Mouse (Mus musculus) cerebellum, postnatal 25 days (tissue): Measurements from ENCODE around the gene Gm10803.
"Not testable (repeated sequence)": the region's sequence is repeated elsewhere in the genome, so short reads cannot be mapped to it uniquely, and the experiment has no call there.

Source experiments
- DNase-seq, 2 experiments: peaks; one replicate each; pipeline ENCODE4 v3.0.0; 2021; ENCODE audit warnings: mixed read lengths in 2 of 2

Gm10803 gene

DNA sequence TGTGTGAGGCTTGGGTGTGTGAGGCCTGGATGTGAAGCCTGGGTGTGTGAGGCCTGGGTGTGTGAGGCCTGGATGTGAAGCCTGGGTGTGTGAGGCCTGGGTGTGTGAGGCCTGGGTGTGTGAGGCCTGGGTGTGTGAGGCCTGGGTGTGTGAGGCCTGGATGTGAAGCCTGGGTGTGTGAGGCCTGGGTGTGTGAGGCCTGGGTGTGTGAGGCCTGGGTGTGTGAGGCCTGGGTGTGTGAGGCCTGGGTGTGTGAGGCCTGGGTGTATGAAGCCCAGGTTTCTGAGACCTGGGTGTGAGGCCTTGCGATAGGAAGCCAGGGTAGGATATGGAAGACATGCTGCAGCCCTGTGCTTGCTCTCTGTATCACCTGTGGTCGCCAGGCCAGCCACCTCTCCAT is at the start of gene Gm10803:
Gene Gm10803 (plus strand): TSS at position 301 of the 400 bp plus-strand sequence.
- not testable (repeated sequence) for DNase-seq

DNA sequence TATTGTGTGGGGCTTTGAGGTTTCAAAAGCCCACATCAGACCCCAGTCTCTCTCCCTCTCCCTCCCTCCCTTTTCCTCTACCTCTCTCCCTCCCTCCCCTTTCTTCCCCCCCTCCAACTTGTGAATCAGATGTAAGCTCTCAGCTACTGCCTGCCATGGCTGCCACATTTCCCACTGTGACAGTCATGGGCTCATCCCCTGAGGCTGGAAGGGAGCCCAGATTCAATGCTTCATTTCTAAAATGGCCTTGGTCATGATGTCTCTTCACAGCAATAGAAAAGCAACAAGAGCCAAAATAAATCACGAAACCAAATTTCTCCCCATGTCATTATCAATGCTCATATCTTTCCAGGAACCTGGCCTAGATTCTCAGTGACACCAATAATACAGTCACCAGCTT is 49.5 kb upstream of the Gm10803 start:
- peak; percentile 28 to 57 for DNase-seq

DNA sequence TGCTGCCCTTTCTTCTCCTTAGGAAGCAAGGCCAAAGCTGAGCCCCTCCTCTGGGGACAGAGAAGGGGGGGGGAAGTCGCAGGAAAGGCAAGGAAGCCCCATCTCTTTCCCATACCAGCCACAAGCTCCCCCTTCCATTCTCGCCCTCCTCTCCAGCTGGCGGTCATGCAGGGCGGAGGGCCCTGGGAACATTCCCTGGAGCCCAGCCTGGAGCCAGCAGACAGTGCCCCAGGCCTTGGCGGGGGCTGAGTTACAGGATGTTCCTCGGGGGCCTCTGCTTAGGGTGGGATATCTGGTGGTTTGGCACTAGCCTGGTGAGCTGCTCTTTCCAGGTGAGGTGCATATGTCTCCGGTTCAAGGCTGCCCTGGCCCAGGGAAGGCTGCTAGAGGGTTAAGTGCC is 48.2 kb upstream of the Gm10803 start:
- DNase-seq, result peak in 1 of 2 experiments; percentile 21

DNA sequence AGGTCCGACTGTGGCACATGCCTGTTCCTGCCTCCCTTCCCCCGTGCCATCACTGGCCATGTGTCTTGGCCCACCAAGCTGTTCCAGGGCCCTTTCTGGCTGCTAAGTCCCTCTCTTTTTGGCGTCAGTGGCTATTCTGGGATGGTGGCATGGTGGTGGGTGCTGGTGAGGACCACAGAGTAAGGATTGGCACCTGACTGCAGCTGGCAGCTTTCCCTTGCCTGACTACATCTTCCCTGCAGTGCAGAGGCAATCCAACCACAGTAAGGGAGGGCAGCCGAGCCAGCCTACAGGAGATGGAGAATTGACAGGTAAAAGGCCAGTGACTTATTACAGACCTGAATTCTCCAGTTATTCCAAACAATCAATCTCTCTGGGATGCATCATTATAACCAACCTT is 45.1 kb upstream of the Gm10803 start:
- DNase-seq, result peak; percentile 34 to 51

DNA sequence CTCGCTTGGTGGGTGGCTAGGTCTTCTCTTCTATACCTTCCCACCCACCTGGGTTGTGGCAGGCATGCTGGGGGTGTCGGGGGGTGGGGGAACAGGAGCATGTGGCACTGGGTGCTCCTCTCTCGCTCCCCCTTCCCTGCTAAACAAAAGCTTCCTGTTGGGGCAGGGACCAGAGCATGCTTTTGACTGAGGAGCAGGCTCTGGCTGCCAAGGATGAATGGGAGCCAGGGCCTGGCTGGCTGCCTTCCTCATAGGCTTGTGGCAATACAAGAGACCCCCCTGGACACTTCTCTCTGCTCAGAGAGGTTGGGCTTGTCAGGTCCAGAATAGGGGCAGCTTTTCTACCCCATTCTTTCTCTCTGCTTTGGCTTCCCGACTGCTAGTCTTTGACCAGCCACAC is 39.3 kb upstream of the Gm10803 start:
- peak; percentile 65 to 69 for DNase-seq

DNA sequence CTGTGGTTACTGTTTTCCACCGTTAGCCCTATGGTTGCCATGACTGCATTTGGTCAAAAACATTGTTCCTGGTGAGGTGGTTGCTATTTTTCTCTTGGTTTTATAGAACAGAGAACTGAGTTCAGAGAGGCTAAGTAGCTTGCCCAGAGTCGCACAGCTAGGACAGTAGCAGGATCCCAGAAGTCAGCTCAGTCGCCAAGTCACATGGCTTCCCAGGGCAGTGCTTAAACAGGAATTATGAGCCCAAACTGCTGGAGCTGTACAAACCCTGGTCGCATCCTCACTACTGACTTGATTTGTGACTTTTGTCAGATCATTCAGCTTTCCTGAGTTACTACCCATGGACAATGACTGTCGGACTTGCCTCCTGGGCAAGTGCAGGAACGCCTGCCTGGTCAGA is 38.8 kb upstream of the Gm10803 start:
- DNase-seq, result no peak

DNA sequence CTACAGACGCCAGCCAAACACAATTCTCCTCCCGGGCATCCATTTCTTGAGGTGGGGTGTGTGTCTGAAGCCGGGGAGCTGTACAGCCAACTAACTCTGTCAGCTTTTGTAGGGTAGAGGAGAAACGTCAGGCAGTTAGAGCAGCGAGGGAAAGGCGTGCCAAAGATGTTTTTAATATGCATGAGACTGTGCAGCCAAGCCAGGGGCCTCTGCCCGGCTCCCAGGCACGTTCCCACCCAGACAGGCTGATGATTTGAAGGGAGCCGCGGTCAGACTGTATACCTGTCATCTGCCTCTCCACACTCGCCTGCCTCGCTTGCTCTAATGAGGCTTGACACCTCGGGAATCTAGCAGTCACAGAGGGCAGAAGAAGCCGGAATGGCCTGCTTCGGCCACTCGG is 38.4 kb upstream of the Gm10803 start:
- peak in 1 of 2 experiments; percentile 12 for DNase-seq

DNA sequence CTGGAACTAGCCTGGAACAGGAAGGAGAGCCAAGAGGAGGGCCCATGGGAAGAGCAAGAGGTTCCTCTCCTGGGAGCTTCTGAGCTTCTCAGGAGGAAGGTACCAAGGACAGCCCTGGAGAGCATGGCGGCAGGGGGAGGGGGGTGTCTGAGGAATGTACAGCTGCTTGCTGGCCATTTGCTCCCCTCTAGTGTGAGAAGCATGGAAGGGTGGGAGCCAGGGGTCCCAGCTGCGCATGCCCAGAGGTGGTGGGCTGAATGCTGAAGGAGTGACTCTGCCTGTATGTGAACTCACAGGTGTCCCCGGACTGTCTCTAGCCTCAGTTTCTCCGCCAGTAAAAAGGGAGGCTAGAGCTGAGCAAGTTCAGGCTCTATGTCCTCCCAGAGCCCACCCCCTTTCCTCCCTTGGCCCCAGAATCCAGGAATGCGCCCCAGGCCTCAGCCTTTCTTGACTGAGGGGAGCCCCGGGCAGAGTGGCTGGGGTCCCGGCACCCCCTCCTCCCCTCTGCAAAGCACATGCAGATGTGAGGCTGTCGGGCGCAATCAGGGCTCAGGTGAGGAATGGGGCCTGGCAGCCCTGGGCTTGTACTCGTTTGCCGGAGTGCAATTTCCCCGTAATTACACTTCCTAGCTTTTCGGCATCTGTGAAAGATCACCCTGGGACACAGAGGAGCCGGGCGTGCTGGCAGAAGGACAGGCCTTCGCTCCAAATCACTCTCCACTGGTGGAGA is 35.2 kb upstream of the Gm10803 start:
- DNase-seq, result no peak

DNA sequence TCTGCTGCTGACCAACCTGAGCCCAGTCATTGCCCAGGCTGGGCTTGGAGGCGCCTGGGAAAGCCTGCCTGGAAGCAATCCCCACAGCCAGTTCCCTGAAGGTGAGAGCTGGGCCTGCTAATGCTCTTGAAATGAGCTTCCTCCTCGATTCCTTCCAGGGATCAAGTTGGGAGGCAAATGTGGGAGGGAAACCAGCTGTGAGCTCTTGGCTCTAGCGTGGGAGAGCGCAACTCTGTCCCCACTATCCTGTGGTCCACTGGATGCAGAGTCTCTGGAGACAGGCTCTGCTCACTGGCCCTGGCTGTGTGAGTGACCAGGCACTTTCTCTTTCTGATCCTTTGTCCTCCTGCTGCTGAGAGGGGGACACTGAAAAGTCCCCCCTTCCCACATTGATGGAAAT is 30.8 kb upstream of the Gm10803 start:
- no peak for DNase-seq

DNA sequence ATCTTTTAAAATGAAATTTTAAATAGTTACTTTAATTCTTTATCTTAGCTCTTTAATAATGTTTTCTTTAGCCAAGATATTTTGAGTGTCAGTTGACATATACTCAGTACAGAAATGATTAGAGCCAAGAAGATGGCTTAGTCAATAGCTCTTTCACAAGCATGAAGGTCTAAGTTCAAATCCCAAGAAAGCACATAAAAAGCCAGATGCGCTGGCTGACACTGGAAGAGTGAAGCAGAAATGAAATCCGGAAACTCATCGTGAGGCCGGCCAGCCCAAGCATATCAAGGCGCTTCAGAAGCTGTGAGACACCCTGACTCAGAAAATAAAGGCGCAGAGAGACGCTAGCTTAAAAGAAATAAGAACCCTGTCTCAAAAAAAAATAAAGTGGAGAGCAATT is 26.5 kb upstream of the Gm10803 start:
- DNase-seq, result no peak

DNA sequence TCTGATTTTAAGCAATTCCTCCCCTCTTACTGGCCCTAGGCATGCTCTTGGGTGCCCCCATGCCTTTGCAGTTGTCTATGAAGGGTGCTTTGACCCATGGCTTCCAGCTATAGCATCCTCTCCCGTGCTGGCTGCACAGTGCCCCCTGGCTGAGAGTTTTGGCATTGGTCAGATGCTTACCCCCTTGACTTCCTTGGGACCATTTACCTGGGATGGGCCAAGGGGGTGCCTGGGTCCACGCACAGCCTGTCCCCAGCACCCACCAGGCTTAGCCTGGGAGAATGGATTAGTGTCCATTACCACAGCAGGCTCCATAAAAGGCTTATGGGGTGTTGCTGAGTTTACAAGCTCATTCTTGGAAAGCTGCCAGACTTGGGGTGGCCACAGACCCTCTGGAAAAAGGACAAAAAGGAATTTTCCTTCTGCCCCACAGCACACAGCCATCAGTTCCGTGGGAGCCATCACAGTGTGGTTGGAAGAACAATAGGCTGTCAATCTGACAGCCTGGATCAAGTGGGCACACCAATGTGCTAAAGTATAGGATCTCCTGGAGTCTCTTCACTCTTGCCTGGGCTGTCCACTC is 22.9 kb upstream of the Gm10803 start:
- peak in 1 of 2 experiments; percentile 17 for DNase-seq

DNA sequence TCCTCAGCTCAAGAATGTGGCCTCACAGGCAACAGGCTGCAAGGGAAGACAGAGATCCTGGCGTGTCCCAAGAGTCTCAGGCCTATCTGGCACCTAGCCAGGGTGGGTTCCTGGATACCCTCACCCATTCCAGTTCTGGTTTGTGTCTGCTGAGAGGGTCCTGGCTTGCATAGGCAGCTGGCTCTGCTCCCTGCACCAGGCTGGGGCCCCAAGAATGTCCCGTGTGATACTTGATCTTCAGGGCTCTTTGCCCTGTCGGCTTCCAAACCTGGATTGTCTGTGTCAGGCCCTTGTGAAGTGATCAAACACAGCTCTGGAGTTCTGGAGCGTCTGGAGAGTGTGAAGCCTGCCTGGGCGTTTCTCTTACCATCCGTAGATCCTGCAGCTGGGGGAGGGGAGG is 22.2 kb upstream of the Gm10803 start:
- DNase-seq, result no peak

DNA sequence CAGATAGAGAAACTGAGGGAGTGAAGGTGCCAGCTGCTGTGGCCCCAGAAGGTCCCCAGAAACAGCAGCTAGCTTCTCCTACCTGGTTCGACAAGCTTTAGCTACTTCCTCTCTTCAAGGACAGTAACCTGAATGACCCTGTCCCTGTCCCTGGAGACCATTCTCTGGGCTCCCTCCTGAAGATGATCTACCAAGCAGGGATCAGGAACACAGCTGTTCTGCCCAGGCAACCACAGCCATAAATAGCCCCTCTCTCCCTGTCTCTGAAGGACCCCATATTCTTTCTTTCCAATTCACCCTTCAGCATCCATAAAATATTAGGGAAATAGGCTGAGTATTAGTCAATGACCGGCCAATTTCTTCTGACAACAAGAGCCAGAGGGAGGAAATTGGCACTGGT is 18.6 kb upstream of the Gm10803 start:
- DNase-seq, result no peak

DNA sequence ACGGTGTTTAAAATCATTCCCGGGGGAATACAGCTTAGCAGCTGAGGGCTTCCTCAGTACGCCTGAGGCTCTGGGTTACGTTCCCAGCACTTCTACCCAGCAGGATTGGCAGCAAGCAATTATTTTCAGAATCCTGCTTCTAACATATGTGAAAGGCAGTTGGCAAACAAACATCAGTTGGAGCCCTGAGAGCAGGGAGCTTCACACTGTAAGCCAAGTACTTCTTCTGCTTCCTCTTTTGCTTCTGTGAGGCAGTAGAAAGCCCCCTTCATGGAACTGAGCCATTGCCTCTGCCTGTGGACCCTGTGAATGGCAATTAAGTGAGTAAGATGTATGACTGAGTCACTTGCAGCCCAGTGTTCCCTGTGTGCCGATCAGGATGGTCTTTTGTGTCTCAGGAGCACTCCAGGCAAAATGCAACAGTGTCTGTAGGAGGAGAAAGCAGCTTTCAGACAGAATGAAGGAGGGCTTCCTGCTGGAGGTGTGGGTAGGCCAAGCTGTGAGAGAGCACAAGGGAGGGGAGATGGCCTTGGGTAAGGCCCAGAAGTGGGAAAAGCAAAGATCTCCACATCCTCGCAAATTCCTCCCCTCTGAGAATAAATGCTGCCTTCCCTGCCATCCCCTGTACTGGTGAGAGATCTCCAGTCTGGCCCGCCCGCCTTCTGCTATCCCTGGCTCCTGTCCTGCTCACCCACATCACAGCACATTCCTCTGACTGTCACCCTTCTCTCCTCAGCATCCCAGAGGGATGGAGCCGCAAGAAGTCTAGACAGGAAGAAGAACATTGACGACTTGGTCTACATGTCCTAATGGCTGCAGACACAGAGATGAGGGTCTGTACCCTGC is 7.5 kb upstream of the Gm10803 start:
- peak; percentile 15 to 17 for DNase-seq

DNA sequence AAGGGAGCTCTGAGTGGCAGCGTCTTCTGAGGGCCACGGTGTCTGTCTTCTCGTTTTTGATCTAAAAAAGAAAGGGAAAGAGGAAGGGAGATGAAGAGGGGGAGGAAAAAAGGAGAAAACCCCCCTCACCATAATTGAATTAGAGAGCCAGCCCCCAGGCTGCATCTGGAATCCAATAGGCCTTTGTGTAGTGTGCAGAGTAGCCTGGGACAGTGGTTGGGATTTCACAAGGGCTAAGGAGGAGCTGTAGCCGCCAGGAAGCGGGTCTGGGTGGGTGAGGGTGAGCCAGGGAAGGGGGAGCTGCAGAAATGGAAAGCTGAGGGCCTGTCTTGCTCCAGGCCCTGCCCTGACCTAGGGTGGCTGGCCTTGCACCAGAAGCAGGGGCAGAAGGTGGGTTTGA is 6.5 kb upstream of the Gm10803 start:
- no peak for DNase-seq

DNA sequence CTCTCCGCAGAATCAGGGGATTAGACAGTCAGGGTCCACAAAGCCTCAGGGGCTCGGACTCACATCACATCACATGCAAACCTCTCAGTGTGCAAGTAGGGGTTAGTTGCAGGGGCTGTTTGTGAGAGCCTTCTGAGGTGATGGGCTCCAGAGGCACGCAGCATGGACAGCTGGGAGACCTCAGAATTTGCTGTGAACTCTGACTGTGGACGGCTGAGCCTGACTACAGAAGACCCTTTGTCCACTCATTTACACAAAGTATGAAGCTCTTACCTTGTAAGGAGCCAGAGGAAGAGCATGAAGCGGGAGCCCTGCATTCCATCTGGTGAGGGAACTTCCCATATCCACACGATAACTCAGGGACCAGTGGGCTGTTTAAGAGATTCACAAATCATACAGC is 5.3 kb downstream of the Gm10803 start:
- no peak for DNase-seq

DNA sequence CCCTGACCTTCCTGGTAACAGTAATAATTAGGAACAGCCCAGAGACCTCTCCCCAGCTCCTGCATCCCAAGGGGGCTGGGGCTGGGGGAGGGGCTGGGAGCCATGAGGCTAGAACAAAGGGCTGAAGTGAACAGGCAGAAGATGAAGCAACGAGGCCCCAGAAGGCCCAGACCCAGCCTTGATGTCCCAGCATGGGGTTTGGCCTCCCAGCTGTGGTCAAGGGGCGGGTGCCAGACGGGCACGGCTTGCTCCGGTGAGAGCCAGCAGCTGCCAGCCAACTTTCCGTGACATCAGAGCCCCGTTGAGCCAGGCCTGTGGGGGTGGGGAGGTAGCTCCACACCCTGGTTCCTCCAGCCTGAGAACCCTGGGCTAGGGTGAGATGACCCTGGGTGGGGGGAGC is 7.3 kb downstream of the Gm10803 start:
- DNase-seq, result peak in 1 of 2 experiments; percentile 8

DNA sequence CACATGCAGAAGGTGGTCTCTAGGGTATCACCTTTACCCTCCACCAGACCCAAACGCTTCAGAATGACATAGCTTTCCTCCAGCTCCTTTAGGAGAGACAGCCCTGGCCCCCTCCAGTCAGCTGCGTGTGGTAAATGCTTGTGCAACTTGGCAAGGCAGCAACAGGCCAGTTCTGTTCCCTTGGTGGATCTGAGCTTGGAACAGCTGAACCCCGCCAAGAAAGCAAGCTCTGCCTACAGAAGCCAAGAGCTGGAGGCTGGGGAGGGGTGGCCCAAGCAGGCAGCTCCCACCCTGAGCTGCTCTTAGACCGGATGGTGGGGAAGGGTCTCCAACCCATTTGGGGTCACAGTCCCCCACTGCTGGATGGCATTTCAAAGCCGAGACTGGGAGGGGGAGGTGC is 12.2 kb downstream of the Gm10803 start:
- DNase-seq, result no peak

DNA sequence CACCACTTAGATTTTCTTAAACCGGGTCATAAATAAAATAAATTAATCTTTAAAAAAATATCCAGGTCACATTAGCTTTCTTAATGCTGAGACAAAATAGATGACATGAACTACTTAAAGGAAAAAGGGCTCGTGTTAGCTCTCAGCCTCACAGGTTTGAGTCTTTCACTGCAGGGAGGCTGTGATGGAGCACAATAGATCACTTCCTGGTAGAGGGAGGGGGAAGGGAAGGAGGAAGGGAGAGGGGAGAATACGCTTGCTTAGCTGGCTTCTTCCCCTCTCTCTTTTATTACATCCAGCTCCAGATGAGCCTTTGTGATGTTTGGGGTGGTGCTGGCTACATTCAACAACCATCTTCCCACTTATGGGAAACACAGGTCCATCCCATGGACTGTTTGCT is 20.9 kb downstream of the Gm10803 start:
- DNase-seq, result no peak

DNA sequence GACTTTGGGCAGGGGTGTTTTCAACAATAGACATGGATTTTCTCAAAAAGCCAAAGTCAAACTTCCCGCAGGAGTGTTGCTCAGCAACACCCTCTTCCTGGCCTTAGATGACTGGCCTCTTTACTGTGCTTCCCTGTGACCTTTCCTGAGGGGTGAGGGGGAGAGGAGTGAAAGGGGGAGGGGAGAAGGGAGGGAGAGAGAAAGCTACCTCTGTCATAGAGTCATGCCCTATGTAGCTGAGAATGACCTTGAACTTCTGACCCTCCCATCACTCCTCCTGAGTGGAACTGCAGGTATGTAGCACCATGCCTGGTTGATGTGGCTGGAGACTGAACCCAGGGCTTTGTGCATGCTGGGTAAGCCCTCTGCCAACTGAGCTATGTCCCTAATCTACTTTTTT is 25.5 kb downstream of the Gm10803 start:
- no peak for DNase-seq

DNA sequence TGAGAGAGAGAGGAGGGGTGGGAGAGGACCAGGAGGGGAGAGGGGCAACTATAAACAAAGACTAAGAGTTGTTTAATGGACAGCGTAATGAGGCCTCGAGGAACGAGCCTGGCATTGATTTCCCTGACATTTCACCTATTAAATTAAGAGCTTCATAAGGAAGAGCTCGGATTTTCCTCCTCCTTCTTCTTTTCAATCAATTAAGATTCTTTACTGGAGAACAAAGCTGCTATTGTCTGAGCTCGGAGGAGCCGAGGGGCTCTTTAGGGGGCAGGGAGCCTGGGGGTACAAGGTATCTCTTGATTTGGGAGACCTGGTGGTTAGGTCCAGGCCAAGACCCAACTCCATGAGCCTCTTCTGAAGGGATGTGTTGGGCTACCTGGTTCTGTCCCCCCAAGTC is 27.1 kb downstream of the Gm10803 start:
- DNase-seq, result no peak

DNA sequence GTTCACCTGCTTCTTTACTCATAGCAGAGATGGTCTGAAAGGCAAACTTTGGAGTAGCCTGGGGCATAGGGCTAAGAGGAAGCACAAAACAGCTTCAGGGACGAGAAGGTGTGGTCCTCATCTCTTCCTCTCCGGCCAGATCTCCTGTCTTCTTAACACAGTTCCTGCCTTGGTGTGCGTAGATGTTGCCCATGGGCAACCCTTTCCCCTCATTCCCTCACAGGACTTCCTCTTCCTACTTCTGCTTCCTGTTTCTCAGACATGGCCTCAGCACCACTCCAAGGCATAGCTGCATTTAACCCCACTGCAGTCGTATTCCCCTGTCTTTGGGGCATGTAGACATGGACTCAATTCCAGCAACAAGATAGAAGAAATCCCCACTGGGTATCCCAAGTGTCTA is 29.5 kb downstream of the Gm10803 start:
- DNase-seq, result no peak

DNA sequence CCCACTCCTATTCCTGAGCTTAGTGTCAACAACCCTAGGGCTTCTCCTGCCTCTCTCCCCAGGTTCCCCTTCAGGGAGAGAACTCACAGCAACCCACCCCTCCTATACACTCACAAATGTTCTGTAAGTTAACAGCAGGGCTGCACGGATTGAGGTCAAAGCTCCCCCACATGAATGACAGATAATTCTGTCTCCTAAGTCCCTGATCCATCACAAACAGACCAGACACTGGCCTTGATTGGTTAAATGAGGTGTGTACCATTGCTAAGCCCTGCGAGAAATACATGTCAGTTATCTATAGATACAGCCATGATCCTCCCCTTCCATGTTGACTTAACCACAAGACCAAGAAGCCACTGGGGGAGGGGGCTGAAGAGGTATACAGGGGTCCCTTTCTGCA is 31.3 kb downstream of the Gm10803 start:
- no peak for DNase-seq
